Mouse (Mus musculus) lung, postnatal 0 days (tissue): ENCODE data around the gene Coq10a. TPM values are rescaled to one million over a fixed set of nuclear protein-coding genes. Genes with fewer than 3 reads are reported as not detected.

Experiments
- ATAC-seq: fragments of 200-750 bp; cut with Nextera tagmentation; 2 replicates; pipeline ENCODE4 v1.8.0; 2017; ENCODE audit warnings: moderate library complexity
- DNase-seq: peaks from one replicate; pipeline ENCODE4 v3.0.0-alpha.2; 2016; ENCODE audit warnings: low spot score
- H3K27ac ChIP-seq: fragments of 300-500 bp; sonication (generic); 2 replicates; pipeline ENCODE4 v1.5.1; 2014; ENCODE audit warnings: antibody characterized with exemption, mild to moderate bottlenecking, low read length, mixed read lengths
- H3K27me3 ChIP-seq: fragments of 300-500 bp; sonication (generic); replicated peaks from 2 replicates; pipeline ENCODE4 v1.6.1; 2014; ENCODE audit warnings: low read length, mixed read lengths; ENCODE audit not compliant: insufficient read depth
- H3K36me3 ChIP-seq: fragments of 300-500 bp; sonication (generic); 2 replicates; pipeline ENCODE4 v1.6.1; 2014; ENCODE audit warnings: low read length, mixed read lengths; ENCODE audit not compliant: insufficient read depth
- H3K4me1 ChIP-seq: fragments of 300-500 bp; sonication (generic); 2 replicates; pipeline ENCODE4 v1.6.1; 2014; ENCODE audit warnings: antibody characterized with exemption, low read depth, low read length, mixed read lengths; ENCODE audit not compliant: insufficient read depth
- H3K4me2 ChIP-seq: fragments of 300-500 bp; sonication (generic); replicated peaks from 2 replicates; pipeline ENCODE4 v1.6.1; 2014; ENCODE audit warnings: low read depth, mild to moderate bottlenecking, low read length, moderate library complexity, mixed read lengths
- H3K4me3 ChIP-seq: fragments of 300-500 bp; sonication (generic); 2 replicates; pipeline ENCODE4 v1.5.1; 2014; ENCODE audit warnings: low read depth, low read length
- H3K9ac ChIP-seq: fragments of 300-500 bp; sonication (generic); replicated peaks from 2 replicates; pipeline ENCODE4 v1.6.1; 2014; ENCODE audit warnings: low read depth, mild to moderate bottlenecking
- H3K9me3 ChIP-seq: fragments of 300-500 bp; sonication (generic); 2 replicates; pipeline ENCODE4 v1.6.1; 2016; ENCODE audit warnings: low read length, mixed read lengths
- CTCF ChIP-seq: IDR thresholded peaks from 2 replicates; pipeline ENCODE4 v1.5.1; 2016; ENCODE audit warnings: antibody characterized with exemption, mild to moderate bottlenecking
- EP300 ChIP-seq: IDR thresholded peaks from 2 replicates; pipeline ENCODE4 v1.6.1; 2016; ENCODE audit warnings: antibody characterized with exemption, mild to moderate bottlenecking, control low read depth
- WGBS: fragments of 180-500 bp; shearing (Covaris S2); extraction: QIAGEN DNeasy Blood & Tissue Kit; methylation state at CpG from one replicate; pipeline ENCODE4 v1.1.7; 2014; 5-methylcytosine and 5-hydroxymethylcytosine counted together
- polyA plus RNA-seq: library from polyadenylated mRNA; unstranded; fragments of >200 nt; fragmentation: Nextera tagmentation; extraction: Ambion mirVana; gene quantifications from 2 replicates; pipeline ENCODE4 v1.2.1, GENCODE M21; 2015

The Coq10a gene
- polyA plus RNA-seq, 1 experiment from 2014 or later, result 19.9 TPM

DNA sequence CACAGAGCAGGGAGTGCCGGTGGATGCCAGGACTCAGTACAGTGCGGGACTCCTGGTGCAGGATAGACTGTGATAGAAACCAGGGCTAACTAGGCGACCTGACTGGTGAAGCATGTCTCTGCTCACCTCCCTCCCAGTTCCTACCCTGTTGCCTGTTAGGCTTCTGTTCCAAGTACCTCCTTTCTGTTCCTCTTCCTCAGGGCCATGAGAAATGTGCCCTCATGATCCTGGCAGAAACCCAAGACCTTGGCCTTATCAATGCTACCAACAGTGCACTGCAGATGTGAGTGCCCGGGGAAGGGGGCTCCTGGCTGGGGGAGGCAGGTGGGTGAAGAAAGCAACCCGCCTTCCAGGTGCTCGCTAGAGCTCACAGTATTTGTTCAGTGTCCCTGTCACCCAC is 20.8 kb upstream of the Coq10a start:
- H3K9me3 ChIP-seq, result no peaks in the 10 kb centered on the region
- no peak overlapping the region for H3K9ac ChIP-seq
- H3K4me2 ChIP-seq, result no peak overlapping the region
- no peak for DNase-seq
- no peaks in the 10 kb centered on the region for H3K27me3 ChIP-seq
- peaks cover 47% of the 10 kb centered on the region for H3K36me3 ChIP-seq
- no peak overlapping the region for H3K27ac ChIP-seq
- H3K4me1 ChIP-seq, result no peaks in the 10 kb centered on the region
- TF ChIP-seq CTCF, result no peak
- no peak for TF ChIP-seq EP300
- H3K4me3 ChIP-seq, result no peak overlapping the region
- no peak for ATAC-seq
- 74% methylated on average over 6 of the region's 6 CpGs for WGBS

DNA sequence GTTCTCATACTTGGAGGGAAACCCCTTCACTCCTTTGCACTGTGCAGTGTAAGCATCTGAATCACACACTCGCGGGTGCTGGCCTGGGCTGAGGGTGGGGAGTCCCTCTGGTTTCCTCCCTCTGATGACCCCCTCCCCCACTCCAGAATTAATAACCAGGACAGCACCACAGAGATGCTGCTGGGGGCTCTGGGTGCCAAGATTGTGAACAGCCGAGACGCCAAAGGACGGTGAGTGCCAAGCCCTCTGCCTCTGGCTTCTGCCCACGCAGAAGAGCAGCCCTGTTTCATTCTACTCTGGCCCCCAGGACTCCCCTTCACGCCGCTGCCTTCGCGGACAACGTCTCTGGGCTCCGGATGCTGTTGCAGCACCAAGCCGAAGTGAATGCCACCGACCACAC is 20.1 kb upstream of the Coq10a start:
- Histone ChIP-seq H3K9me3 (no peaks in the 10 kb centered on the region), H3K27ac (no peak overlapping the region), H3K4me2 (no peak overlapping the region), H3K36me3 (peaks cover 51% of the 10 kb centered on the region), H3K4me3 (no peak overlapping the region), H3K4me1 (no peaks in the 10 kb centered on the region), H3K27me3 (no peaks in the 10 kb centered on the region), H3K9ac (no peak overlapping the region)
- TF ChIP-seq CTCF (no peak), EP300 (no peak)
- ATAC-seq (no peak), DNase-seq (no peak)
- WGBS, result 89% methylated on average over 14 of the region's 14 CpGs

DNA sequence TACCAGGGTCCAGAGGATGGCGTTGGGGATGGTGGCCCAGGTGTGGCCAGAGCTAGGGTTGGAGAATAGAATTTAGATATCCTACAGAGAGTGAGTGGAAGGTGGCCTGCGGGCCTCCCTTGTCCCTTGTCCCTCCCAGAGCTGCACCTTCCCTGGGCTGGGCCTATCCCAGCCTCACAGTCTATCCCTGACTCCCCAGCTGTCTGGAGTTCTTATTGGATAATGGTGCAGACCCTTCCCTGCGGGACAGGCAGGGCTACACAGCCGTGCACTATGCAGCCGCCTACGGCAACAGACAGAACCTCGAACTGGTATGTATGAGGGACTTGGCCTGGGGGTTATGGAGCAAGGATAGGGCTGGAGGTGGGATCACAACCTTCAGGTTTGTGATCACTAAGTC is 17.1 kb upstream of the Coq10a start:
- 90% methylated on average over 7 of the region's 7 CpGs for WGBS
- no peaks in the 10 kb centered on the region for H3K4me1 ChIP-seq
- ATAC-seq (no peak), DNase-seq (no peak)
- peaks cover 72% of the 10 kb centered on the region for H3K36me3 ChIP-seq
- no peaks in the 10 kb centered on the region for H3K9me3 ChIP-seq
- no peaks in the 10 kb centered on the region for H3K27me3 ChIP-seq
- TF ChIP-seq CTCF (no peak), EP300 (no peak)
- H3K4me3 ChIP-seq, result no peak overlapping the region
- no peak overlapping the region for H3K4me2 ChIP-seq
- no peak overlapping the region for H3K9ac ChIP-seq
- H3K27ac ChIP-seq, result no peak overlapping the region

DNA sequence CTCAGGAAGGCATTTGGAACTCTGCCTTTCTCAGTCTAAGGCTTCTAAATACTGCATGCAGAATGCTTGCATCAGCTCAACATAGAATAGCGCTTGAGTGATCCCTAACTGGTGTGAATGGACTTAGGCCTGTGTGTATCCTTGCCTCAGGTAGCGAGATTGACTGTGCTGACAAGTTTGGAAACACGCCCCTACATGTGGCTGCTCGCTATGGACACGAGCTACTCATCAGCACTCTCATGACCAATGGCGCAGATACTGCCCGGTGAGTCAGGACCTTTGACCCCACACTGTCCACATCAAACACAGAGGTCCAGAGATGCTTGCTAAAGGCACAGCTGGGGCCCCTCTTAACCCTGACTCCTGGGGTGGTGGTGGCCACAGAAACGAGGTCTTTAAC is 13.7 kb upstream of the Coq10a start:
- Histone ChIP-seq H3K4me2 (no peak overlapping the region), H3K4me1 (peaks cover 5% of the 10 kb centered on the region; the same call in 1 of the 2 replicates), H3K36me3 (peaks cover 46% of the 10 kb centered on the region), H3K4me3 (no peak overlapping the region), H3K9ac (no peak overlapping the region), H3K9me3 (no peaks in the 10 kb centered on the region), H3K27me3 (no peaks in the 10 kb centered on the region), H3K27ac (no peak overlapping the region)
- 81% methylated on average over 8 of the region's 8 CpGs for WGBS
- ATAC-seq, result no peak
- TF ChIP-seq CTCF (no peak), EP300 (no peak)
- DNase-seq, result no peak

DNA sequence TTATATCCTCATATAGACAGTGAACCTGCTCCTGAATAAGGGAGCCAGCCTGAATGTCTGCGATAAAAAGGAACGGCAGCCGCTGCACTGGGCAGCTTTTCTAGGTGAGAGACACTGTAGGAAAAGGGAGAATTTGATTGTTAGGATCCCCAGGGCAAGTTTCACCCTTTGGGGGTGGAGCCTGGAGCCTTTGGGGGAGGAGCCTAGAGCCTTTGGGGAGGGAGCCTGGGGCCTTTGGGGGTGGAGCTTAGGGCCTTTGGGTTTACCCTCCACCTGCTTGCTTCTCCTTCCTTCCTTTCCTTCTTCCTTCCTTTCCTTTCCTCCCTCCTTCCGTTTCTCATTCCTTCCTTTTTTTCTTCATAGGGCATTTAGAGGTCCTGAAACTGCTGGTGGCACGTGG is 11.8 kb upstream of the Coq10a start:
- H3K9ac ChIP-seq, result no peak overlapping the region
- H3K4me1 ChIP-seq, result peaks cover 5% of the 10 kb centered on the region; the same call in 1 of the 2 replicates
- DNase-seq, result peak; percentile 21
- H3K27ac ChIP-seq, result no peak overlapping the region
- ATAC-seq, result no peak
- TF ChIP-seq EP300 (no peak), CTCF (no peak)
- H3K9me3 ChIP-seq, result no peaks in the 10 kb centered on the region
- H3K4me2 ChIP-seq, result no peak overlapping the region
- WGBS, result 81% methylated on average over 5 of the region's 5 CpGs
- H3K36me3 ChIP-seq, result peaks cover 43% of the 10 kb centered on the region
- H3K27me3 ChIP-seq, result no peaks in the 10 kb centered on the region
- no peak overlapping the region for H3K4me3 ChIP-seq

DNA sequence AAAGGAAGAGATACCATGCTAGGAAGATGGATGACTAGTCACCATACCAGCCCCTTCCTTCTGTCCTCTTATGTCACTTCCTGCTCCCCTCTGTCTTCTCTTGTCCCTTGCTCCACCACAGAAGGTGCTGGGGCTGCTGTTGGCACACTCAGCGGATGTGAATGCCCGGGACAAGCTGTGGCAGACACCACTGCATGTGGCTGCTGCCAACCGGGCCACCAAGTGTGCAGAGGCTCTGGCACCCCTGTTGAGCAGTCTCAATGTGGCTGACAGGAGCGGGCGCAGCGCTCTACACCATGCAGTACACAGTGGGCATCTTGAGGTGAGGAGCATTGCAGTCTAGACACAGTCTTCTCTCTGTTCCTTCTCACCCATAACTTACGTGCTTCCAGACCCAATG is 10.5 kb upstream of the Coq10a start:
- Histone ChIP-seq H3K4me2 (no peak overlapping the region), H3K9ac (no peak overlapping the region), H3K36me3 (peaks cover 36% of the 10 kb centered on the region), H3K9me3 (no peaks in the 10 kb centered on the region), H3K4me3 (no peak overlapping the region), H3K4me1 (peaks cover 5% of the 10 kb centered on the region; the same call in 1 of the 2 replicates), H3K27me3 (no peaks in the 10 kb centered on the region), H3K27ac (no peak overlapping the region)
- DNase-seq (no peak), ATAC-seq (no peak)
- WGBS, result 88% methylated on average over 7 of the region's 7 CpGs
- TF ChIP-seq EP300 (no peak), CTCF (no peak)

DNA sequence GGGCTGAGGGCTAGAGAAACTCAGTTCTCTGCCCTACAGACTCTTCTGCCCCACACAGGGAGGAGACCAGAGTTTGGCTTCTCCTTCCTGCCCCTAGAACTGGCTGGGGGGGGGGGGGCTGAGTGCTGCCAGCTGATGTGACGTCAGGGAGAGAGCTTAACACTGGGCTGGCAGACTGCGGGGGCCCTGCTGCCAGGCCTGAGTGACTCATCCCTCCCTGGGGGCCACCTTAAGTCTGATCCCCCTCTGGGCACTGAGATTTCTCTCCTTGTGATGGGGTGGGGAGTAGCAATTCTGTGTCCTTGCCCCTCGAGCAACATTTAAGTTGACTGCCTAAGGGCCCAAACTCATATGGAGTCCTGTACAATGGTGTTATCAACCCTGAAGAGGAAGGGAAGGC is 9.7 kb upstream of the Coq10a start:
- WGBS, result 62% methylated on average over 3 of the region's 3 CpGs
- TF ChIP-seq EP300, result no peak
- no peak for TF ChIP-seq CTCF
- peaks cover 28% of the 10 kb centered on the region for H3K36me3 ChIP-seq
- no peak overlapping the region for H3K27ac ChIP-seq
- peaks cover 5% of the 10 kb centered on the region; the same call in 1 of the 2 replicates for H3K4me1 ChIP-seq
- no peak overlapping the region for H3K4me3 ChIP-seq
- H3K9me3 ChIP-seq, result no peaks in the 10 kb centered on the region
- no peak for DNase-seq
- ATAC-seq, result no peak
- H3K9ac ChIP-seq, result peak overlapping the region; percentile 94; the same call in 1 of the 2 replicates
- H3K27me3 ChIP-seq, result no peaks in the 10 kb centered on the region
- no peak overlapping the region for H3K4me2 ChIP-seq
